Mouse (Mus musculus): Measurements from ENCODE around the gene Qtrt1. TPM values are rescaled to one million over a fixed set of nuclear protein-coding genes. Genes with fewer than 3 reads are reported as not detected.
A peak's percentile ranks its signal among the peaks of the same experiment; 100 is the strongest.

Qtrt1 gene
- polyA plus RNA-seq, 1 experiment from 2014 or later, result 23.0 TPM

DNA sequence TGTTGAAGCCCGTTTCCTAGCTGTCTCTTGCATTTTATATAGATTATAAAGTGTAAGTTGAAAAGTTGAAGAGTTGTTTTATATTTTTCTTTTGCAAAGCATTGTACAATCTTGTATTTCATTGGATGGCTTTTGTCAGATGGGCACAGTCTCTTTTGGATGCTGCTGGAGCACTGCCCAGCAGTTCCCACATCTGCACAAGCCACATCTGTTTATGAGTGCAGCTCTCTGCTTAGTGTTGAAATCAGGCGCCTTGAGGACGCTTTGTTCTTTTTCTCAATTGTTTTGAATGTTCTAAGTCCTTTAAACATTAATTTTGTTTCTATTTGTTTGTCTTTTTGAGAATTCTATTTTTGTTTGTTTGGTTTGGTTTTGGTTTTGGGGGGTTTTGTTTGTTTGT lies 26.6 kb downstream of the Qtrt1 start:
- Histone ChIP-seq H3K27ac (ENCODE audit: low read length) (no peak overlapping the region), H3K4me3 (ENCODE audit: low read length) (no peak overlapping the region), H3K4me2 (ENCODE audit: low read depth, low read length) (no peak overlapping the region), H3K36me3 (ENCODE audit: control insufficient read depth, insufficient read depth) (no peaks in the 10 kb centered on the region), H3K9me3 (replicated peaks; ENCODE audit: control insufficient read depth, low read length) (no peaks in the 10 kb centered on the region), H3K9ac (ENCODE audit: low read length) (no peak overlapping the region), H3K4me1 (ENCODE audit: control insufficient read depth, insufficient read depth, low read length) (peaks cover 49% of the 10 kb centered on the region), H3K27me3 (ENCODE audit: control insufficient read depth, insufficient read depth, low read length) (no peaks in the 10 kb centered on the region)
- ATAC-seq (replicated peaks; ENCODE audit: extremely low read depth, insufficient read depth, low FRiP score), result no peak
- WGBS, result 60% methylated on average over 3 of the region's 3 CpGs

DNA sequence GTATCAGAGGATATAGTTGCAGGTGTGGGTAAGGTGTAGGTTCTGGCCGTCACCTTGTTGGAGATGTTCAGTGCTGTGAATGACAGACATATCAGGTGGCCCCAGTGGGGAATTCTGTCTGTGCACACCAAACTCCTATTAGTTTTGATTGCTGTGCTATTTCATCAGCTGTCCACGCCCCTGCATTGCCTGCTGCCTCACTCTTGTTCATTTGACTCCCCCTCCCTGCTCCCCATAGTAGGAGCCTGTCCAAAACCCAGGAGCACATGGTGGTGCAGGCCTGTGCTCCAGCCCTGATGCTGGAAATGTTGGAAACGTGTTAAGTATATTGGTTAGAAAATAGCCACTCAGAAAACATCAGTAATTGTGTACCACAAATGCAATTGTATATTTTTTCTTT lies 27.8 kb downstream of the Qtrt1 start:
- no peak overlapping the region for H3K4me2 ChIP-seq (ENCODE audit: low read depth, low read length)
- no peaks in the 10 kb centered on the region for H3K9me3 ChIP-seq (replicated peaks; ENCODE audit: control insufficient read depth, low read length)
- no peak overlapping the region for H3K27ac ChIP-seq (ENCODE audit: low read length)
- no peak overlapping the region for H3K9ac ChIP-seq (ENCODE audit: low read length)
- H3K4me3 ChIP-seq (ENCODE audit: low read length), result no peak overlapping the region
- no peaks in the 10 kb centered on the region for H3K36me3 ChIP-seq (ENCODE audit: control insufficient read depth, insufficient read depth)
- peaks cover 39% of the 10 kb centered on the region for H3K4me1 ChIP-seq (ENCODE audit: control insufficient read depth, insufficient read depth, low read length)
- WGBS, result 55% methylated on average over 3 of the region's 3 CpGs
- ATAC-seq (replicated peaks; ENCODE audit: extremely low read depth, insufficient read depth, low FRiP score), result no peak
- H3K27me3 ChIP-seq (ENCODE audit: control insufficient read depth, insufficient read depth, low read length), result no peaks in the 10 kb centered on the region

DNA sequence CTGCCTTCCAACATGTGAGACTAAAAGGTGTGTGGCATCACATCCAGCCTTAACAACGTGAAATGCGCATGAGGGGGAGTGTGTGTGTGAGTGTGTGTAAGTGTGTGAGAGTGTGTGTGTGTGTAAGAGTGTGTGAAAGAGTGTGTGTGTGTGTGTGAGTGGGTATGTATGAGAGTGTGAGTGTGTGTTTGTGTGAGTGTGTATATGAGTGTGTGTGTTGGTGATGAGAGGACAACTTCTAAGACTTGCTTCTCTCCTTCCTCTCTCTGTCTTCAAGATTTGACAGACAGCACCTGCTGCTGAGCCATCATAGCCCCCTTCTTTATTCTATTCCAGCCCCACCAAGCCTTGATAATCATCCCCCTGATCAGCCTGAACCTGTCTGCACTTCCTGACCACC lies 28.3 kb downstream of the Qtrt1 start:
- no peak overlapping the region for H3K27ac ChIP-seq (ENCODE audit: low read length)
- no peak overlapping the region for H3K4me2 ChIP-seq (ENCODE audit: low read depth, low read length)
- no peaks in the 10 kb centered on the region for H3K27me3 ChIP-seq (ENCODE audit: control insufficient read depth, insufficient read depth, low read length)
- no peak for ATAC-seq (replicated peaks; ENCODE audit: extremely low read depth, insufficient read depth, low FRiP score)
- H3K9me3 ChIP-seq (replicated peaks; ENCODE audit: control insufficient read depth, low read length), result no peaks in the 10 kb centered on the region
- H3K36me3 ChIP-seq (ENCODE audit: control insufficient read depth, insufficient read depth), result peaks cover 3% of the 10 kb centered on the region
- no peak overlapping the region for H3K9ac ChIP-seq (ENCODE audit: low read length)
- H3K4me3 ChIP-seq (ENCODE audit: low read length), result no peak overlapping the region
- peaks cover 39% of the 10 kb centered on the region for H3K4me1 ChIP-seq (ENCODE audit: control insufficient read depth, insufficient read depth, low read length)
- WGBS, result 93% methylated on average over 2 of the region's 2 CpGs

DNA sequence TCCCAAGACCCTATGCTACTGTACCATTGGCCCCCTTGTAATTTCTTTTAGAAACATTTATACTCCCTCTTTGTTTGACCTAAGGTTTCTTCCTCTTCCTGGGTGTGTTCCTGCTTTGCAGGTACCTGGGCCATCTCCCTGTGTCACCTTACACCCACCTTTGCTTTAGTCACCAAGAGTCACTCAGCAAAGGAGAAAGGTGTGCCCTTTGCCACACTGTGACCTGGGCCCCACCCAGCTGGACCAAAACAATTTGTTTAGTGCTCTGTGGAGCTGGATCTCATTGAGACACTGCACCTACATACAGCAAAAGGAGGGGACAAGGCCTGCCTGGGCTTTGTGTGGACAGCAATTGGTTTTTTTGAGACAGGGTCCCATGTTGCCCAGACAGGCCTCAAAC lies 28.8 kb downstream of the Qtrt1 start:
- no peak for ATAC-seq (replicated peaks; ENCODE audit: extremely low read depth, insufficient read depth, low FRiP score)
- no peak overlapping the region for H3K4me2 ChIP-seq (ENCODE audit: low read depth, low read length)

DNA sequence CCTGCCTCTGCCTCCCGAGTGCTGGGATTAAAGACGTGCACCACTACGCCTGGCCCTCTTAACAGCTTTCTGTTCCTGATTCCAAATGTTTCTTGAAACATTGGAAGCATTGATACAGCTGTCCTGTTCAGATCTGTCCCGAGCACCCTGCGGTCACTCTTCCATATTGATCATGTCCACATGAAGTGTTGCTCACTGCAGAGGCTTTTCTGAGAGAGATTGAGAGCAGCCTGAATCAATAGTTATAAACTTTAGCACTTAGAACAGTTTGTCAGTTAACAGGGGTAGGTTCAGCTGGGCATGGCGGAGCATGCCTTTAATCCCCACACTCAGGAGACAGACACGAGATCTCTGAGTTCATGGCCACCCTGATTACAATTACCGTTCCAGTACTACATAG lies 32.2 kb downstream of the Qtrt1 start:
- Histone ChIP-seq H3K9me3 (replicated peaks; ENCODE audit: control insufficient read depth, low read length) (no peaks in the 10 kb centered on the region), H3K27ac (ENCODE audit: low read length) (no peak overlapping the region), H3K4me1 (ENCODE audit: control insufficient read depth, insufficient read depth, low read length) (peaks cover 11% of the 10 kb centered on the region), H3K4me3 (ENCODE audit: low read length) (no peak overlapping the region), H3K27me3 (ENCODE audit: control insufficient read depth, insufficient read depth, low read length) (no peaks in the 10 kb centered on the region), H3K4me2 (ENCODE audit: low read depth, low read length) (no peak overlapping the region), H3K9ac (ENCODE audit: low read length) (no peak overlapping the region), H3K36me3 (ENCODE audit: control insufficient read depth, insufficient read depth) (peaks cover 9% of the 10 kb centered on the region)
- no peak for ATAC-seq (replicated peaks; ENCODE audit: extremely low read depth, insufficient read depth, low FRiP score)
- WGBS, result 89% methylated on average over 8 of the region's 8 CpGs

More for the DNA sequence above, 28.8 kb downstream of the Qtrt1 start:
- peaks cover 7% of the 10 kb centered on the region for H3K36me3 ChIP-seq (ENCODE audit: control insufficient read depth, insufficient read depth)
- no peak overlapping the region for H3K27ac ChIP-seq (ENCODE audit: low read length)
- H3K9me3 ChIP-seq (replicated peaks; ENCODE audit: control insufficient read depth, low read length), result no peaks in the 10 kb centered on the region
- H3K9ac ChIP-seq (ENCODE audit: low read length), result no peak overlapping the region
- no peaks in the 10 kb centered on the region for H3K27me3 ChIP-seq (ENCODE audit: control insufficient read depth, insufficient read depth, low read length)
- H3K4me3 ChIP-seq (ENCODE audit: low read length), result no peak overlapping the region
- H3K4me1 ChIP-seq (ENCODE audit: control insufficient read depth, insufficient read depth, low read length), result peaks cover 38% of the 10 kb centered on the region

DNA sequence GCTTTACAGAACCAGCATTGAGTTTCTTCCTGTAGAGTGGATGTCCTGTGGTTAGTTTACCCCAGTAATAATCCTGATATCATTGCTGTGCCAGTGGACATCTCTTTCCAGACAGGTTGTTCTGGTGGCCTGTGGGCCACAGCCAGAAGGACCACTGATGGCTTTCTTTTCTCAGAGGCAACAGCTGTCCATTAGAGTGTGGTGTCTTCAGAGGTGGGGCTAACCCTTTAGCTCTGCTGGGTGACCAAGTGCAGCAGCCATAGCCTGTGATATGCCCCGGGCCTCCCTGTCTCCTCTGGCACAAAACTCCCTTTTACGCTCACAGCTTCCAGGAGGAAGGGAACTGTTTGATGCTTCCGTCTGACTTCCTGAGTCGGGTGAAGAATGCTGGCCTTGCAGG lies 32.9 kb downstream of the Qtrt1 start:
- WGBS, result 68% methylated on average over 4 of the region's 4 CpGs
- H3K36me3 ChIP-seq (ENCODE audit: control insufficient read depth, insufficient read depth), result peaks cover 9% of the 10 kb centered on the region
- H3K4me2 ChIP-seq (ENCODE audit: low read depth, low read length), result no peak overlapping the region
- no peak overlapping the region for H3K27ac ChIP-seq (ENCODE audit: low read length)
- H3K27me3 ChIP-seq (ENCODE audit: control insufficient read depth, insufficient read depth, low read length), result no peaks in the 10 kb centered on the region
- H3K4me3 ChIP-seq (ENCODE audit: low read length), result no peak overlapping the region
- peaks cover 4% of the 10 kb centered on the region for H3K4me1 ChIP-seq (ENCODE audit: control insufficient read depth, insufficient read depth, low read length)
- no peak for ATAC-seq (replicated peaks; ENCODE audit: extremely low read depth, insufficient read depth, low FRiP score)
- H3K9me3 ChIP-seq (replicated peaks; ENCODE audit: control insufficient read depth, low read length), result no peaks in the 10 kb centered on the region
- H3K9ac ChIP-seq (ENCODE audit: low read length), result no peak overlapping the region

DNA sequence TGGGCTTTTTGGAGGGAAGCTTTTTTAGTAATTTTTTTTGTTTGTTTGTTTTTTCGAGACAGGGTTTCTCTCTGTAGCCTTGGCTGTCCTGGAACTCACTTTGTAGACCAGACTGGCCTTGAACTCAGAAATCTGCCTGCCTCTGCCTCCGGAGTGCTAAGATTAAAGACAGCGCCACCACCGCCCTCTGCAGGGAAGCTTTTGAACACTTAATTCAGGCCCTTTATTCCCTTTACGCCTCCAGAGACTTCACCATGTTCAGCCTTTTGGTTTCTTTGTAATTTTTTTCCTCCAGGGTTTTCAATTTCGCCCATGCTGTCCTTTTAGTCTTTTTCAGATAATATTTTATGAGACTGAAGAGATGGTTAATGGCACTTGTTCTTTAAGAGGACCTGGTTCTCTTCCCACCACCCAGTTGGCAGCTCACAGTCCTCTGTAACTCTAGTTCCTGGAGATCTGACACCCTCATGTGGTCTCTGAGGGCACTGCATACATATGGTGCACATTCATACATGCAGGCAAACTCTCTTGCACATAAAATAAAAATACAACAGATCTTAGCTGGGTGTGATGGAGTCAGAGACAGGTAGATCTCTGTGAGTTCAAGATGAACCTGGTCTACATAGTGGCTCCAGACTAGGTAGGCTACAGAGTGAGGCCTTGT lies 33.6 kb downstream of the Qtrt1 start:
- Histone ChIP-seq H3K27ac (ENCODE audit: low read length) (no peak overlapping the region), H3K4me2 (ENCODE audit: low read depth, low read length) (no peak overlapping the region), H3K4me3 (ENCODE audit: low read length) (no peak overlapping the region), H3K4me1 (ENCODE audit: control insufficient read depth, insufficient read depth, low read length) (peaks cover 4% of the 10 kb centered on the region; the same call in 1 of the 2 replicates), H3K9ac (ENCODE audit: low read length) (no peak overlapping the region), H3K9me3 (replicated peaks; ENCODE audit: control insufficient read depth, low read length) (no peaks in the 10 kb centered on the region), H3K27me3 (ENCODE audit: control insufficient read depth, insufficient read depth, low read length) (no peaks in the 10 kb centered on the region), H3K36me3 (ENCODE audit: control insufficient read depth, insufficient read depth) (peaks cover 9% of the 10 kb centered on the region)
- ATAC-seq (replicated peaks; ENCODE audit: extremely low read depth, insufficient read depth, low FRiP score), result no peak
- WGBS, result 94% methylated on average over 6 of the region's 6 CpGs

DNA sequence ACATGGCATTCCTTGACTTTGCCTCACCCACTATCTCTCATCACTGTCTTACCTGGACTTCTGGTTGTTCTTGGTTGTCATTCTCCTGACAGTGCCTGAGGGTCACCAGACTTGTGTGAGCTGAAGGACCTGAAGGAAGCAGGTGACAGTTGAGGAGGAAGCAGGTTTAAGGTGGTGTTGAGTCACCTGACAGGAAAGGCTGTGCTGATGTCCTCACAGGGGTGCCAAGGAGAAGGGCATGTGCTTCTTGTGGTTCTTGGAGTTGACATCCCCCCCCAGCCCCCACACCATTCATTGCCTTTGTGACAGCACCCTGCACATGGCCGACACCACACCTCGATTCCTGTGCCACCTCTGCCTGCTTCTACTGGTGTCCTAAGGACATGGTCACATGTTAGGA lies 36.1 kb downstream of the Qtrt1 start:
- peaks cover 17% of the 10 kb centered on the region for H3K4me1 ChIP-seq (ENCODE audit: control insufficient read depth, insufficient read depth, low read length)
- 92% methylated on average over 2 of the region's 2 CpGs for WGBS
- no peak overlapping the region for H3K4me3 ChIP-seq (ENCODE audit: low read length)
- no peaks in the 10 kb centered on the region for H3K9me3 ChIP-seq (replicated peaks; ENCODE audit: control insufficient read depth, low read length)
- peaks cover 9% of the 10 kb centered on the region for H3K36me3 ChIP-seq (ENCODE audit: control insufficient read depth, insufficient read depth)
- no peak overlapping the region for H3K27ac ChIP-seq (ENCODE audit: low read length)
- no peak overlapping the region for H3K9ac ChIP-seq (ENCODE audit: low read length)
- no peaks in the 10 kb centered on the region for H3K27me3 ChIP-seq (ENCODE audit: control insufficient read depth, insufficient read depth, low read length)
- no peak overlapping the region for H3K4me2 ChIP-seq (ENCODE audit: low read depth, low read length)
- ATAC-seq (replicated peaks; ENCODE audit: extremely low read depth, insufficient read depth, low FRiP score), result no peak

DNA sequence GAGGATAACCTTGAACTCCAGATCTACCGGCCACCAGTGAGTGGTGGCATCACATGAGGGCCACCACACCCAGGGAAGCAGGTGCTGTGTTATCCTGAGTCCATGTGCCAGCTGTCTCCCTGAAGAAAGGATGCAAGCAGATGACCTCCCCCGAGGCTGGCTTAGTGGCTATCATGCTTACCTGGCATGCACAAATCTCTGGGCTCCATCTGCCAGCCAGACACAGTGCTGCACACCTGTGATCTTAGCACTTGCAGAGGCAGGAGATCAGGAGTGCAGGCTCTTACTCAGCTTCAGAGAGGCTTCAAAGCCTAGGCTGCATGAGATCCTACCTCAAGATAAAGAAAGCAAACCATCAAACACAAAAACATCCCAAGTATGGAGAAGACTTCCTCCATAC lies 38.1 kb downstream of the Qtrt1 start:
- no peaks in the 10 kb centered on the region for H3K27me3 ChIP-seq (ENCODE audit: control insufficient read depth, insufficient read depth, low read length)
- H3K4me1 ChIP-seq (ENCODE audit: control insufficient read depth, insufficient read depth, low read length), result peaks cover 18% of the 10 kb centered on the region
- H3K4me3 ChIP-seq (ENCODE audit: low read length), result no peak overlapping the region
- no peak overlapping the region for H3K9ac ChIP-seq (ENCODE audit: low read length)
- peaks cover 9% of the 10 kb centered on the region for H3K36me3 ChIP-seq (ENCODE audit: control insufficient read depth, insufficient read depth)
- no peak overlapping the region for H3K4me2 ChIP-seq (ENCODE audit: low read depth, low read length)
- peak overlapping the region; percentile 54 for H3K27ac ChIP-seq (ENCODE audit: low read length)
- WGBS, result 70% methylated on average over 2 of the region's 2 CpGs
- 0 out of 2 replicates have a peak, but pooled peaks have one; percentile 19 for ATAC-seq (replicated peaks; ENCODE audit: extremely low read depth, insufficient read depth, low FRiP score)
- H3K9me3 ChIP-seq (replicated peaks; ENCODE audit: control insufficient read depth, low read length), result no peaks in the 10 kb centered on the region
